ENCODE assay signal across 19 mouse cellular contexts in genomic region chr17:84858830-84859229, GRCm38 (mm10).
DNase-seq lines count a peak whose midpoint lies in the region; ATAC-seq and TF ChIP-seq lines count a peak whose summit lies in the region.
"Had no signal": no experiment of that assay in that cellular context is flagged by ENCODE, and none has a peak within 500 bp of the region (broad histone marks: within the 10 kb centered on the region; RNA-seq: fewer than 3 reads in every experiment).

No protein-coding gene starts in this region.

- peaks cover 46% of the 10 kb centered on the region for H3K4me1 ChIP-seq in thymus, adult 2 months (replicated peaks; ENCODE audit: control insufficient read depth, insufficient read depth, low read length)
- H3K4me1 ChIP-seq in hindbrain, embryonic 12.5 days, result peaks cover 4% of the 10 kb centered on the region; the same call in 1 of the 2 replicates
- H3K4me1 ChIP-seq: hindbrain, embryonic 13.5 days had no signal

- H3K4me2 ChIP-seq in hindbrain, embryonic 12.5 days (replicated peaks), result no peak overlapping the region
- H3K4me2 ChIP-seq: hindbrain, embryonic 13.5 days; limb, embryonic 12.5 days had no signal

- no peak overlapping the region for H3K4me3 ChIP-seq in thymus, adult 2 months (ENCODE audit: control insufficient read depth, insufficient read depth, low read length)
- H3K4me3 ChIP-seq in hindbrain, embryonic 12.5 days, result no peak overlapping the region
- H3K4me3 ChIP-seq: gastrocnemius, adult 2 months; hindbrain, embryonic 13.5 days; layer of hippocampus, adult 2 months; limb, embryonic 12.5 days had no signal

- TF ChIP-seq CTCF in thymus, adult 2 months (IDR thresholded peaks at IDR 0.05; ENCODE audit: borderline replicate concordance, control insufficient read depth, extremely low read depth, insufficient read depth, low read length, poor library complexity), result no peak

- peak overlapping the region; percentile 81 for H3K27ac ChIP-seq in thymus, adult 2 months (ENCODE audit: control insufficient read depth, insufficient read depth, low read length)
- no peak overlapping the region for H3K27ac ChIP-seq in hindbrain, embryonic 12.5 days
- H3K27ac ChIP-seq: gastrocnemius, adult 2 months; hindbrain, embryonic 13.5 days; layer of hippocampus, adult 2 months; limb, embryonic 12.5 days; liver, embryonic 14.5 days had no signal

- no peaks in the 10 kb centered on the region for H3K9me3 ChIP-seq in hindbrain, embryonic 12.5 days (replicated peaks)
- H3K9me3 ChIP-seq: hindbrain, embryonic 13.5 days; limb, embryonic 12.5 days had no signal

- WGBS in thymus, adult 2 months, result 19% methylated on average over 4 of the region's 4 CpGs
- WGBS in hindbrain, embryonic 12.5 days, result 37% methylated on average over 4 of the region's 4 CpGs

- peak; percentile 19 for DNase-seq in embryo, embryonic 10 days (ENCODE audit: low spot score)
- DNase-seq in embryo, embryonic 9.5 days (ENCODE audit: extremely low spot score), result no peak
- peak; percentile 25 to 26 for DNase-seq in spleen, postnatal 36 days (ENCODE audit: low spot score in 2 of 2)
- no peak for DNase-seq in spleen, adult 12 weeks (ENCODE audit: low spot score)
- DNase-seq in thymus, adult 2 months, result peak; percentile 63
- no peak for DNase-seq in liver
- DNase-seq in gastrocnemius, postnatal 36 days, result no peak
- DNase-seq: cerebellum, postnatal 10 days; forebrain, postnatal 0 days; gastrocnemius, adult 2 months; heart, adult 18-20 months; right cerebral cortex, postnatal 4 days had no signal

- no peaks in the 10 kb centered on the region for H3K27me3 ChIP-seq in thymus, adult 2 months (ENCODE audit: control insufficient read depth, insufficient read depth, low read length)
- H3K27me3 ChIP-seq in hindbrain, embryonic 12.5 days, result no peaks in the 10 kb centered on the region
- H3K27me3 ChIP-seq: hindbrain, embryonic 13.5 days; limb, embryonic 12.5 days had no signal

- H3K9ac ChIP-seq in hindbrain, embryonic 12.5 days, result no peak overlapping the region
- H3K9ac ChIP-seq: forebrain, postnatal 0 days; hindbrain, embryonic 13.5 days; limb, embryonic 12.5 days; liver, embryonic 14.5 days had no signal

- TF ChIP-seq POLR2A in thymus, adult 2 months (IDR thresholded peaks at IDR 0.05; ENCODE audit: control insufficient read depth, extremely low read depth, insufficient read depth, low read length, poor library complexity), result no peak

- intact Hi-C loops in gastrocnemius, postnatal 36 days (cut with DNase I), result no loop called here

- no peaks in the 10 kb centered on the region for H3K36me3 ChIP-seq in thymus, adult 2 months (ENCODE audit: control insufficient read depth, insufficient read depth, low read length)
- no peaks in the 10 kb centered on the region for H3K36me3 ChIP-seq in hindbrain, embryonic 12.5 days
- H3K36me3 ChIP-seq: hindbrain, embryonic 13.5 days; limb, embryonic 12.5 days had no signal

- ATAC-seq in hindbrain, embryonic 12.5 days (ENCODE audit: low FRiP score), result no peak
- ATAC-seq: forebrain, postnatal 0 days; intestine, embryonic 16.5 days; Patski had no signal

Comparison
In these comparisons a context has a peak if more than half of its experiments do, and no peak if none do; other contexts are left out.
1. DNase-seq: peak in embryo, embryonic 10 days (single experiment), spleen, postnatal 36 days (2 of 2) and thymus, adult 2 months (single experiment); none in embryo, embryonic 9.5 days (single experiment), spleen, adult 12 weeks (single experiment), liver (single experiment) and gastrocnemius, postnatal 36 days (0 of 2).